Mouse (Mus musculus): ENCODE data around the gene Tsacc.
A peak's percentile ranks its signal among the peaks of the same experiment; 100 is the strongest.
"Not testable (repeated sequence)": the region's sequence is repeated elsewhere in the genome, so short reads cannot be mapped to it uniquely, and the experiment has no call there.

Tsacc gene

DNA sequence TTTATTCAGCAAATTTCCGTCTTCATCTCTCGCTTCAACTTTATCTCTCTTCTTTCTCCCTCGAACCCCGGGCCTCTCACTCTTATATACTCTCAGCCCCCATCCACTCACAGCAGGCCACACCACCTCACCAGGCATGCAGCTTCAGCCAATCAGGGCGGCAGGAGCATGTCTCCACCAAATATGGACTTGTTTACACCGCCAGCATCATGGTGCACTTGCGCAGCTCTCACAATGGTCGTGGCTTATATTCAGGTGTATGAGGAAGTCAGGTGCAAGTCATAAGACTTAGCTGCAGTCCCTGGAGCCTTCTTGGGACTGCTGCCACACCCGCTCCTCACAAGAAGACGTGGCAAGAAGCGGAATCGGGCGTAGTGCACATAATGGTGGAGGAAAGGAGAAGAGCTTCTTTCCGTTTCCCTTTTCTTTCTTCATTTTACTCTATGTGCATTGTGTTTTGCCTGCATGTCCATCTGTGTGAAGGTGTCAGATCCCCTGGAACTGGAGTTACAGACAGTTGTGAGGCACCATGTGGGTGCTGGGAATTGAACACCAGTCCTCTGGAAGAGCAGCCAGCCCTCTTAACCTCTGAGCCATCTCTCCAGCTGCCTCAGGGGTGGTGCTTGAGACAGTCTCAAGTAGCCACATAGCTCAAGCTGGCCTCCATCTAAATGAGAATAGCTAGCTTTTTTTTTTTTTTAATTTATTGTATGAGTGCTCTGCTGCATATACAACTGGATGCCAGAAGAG is 11.8 kb downstream of the Tsacc start:
- not testable (repeated sequence) for DNase-seq (ENCODE audit: low read depth, low spot score)

- not testable (repeated sequence) for DNase-seq (ENCODE audit: low read depth, low spot score)
Measured at GRCm38 (mm10) chr3:88281141-88281916, 15.5 kb downstream of the Tsacc start.

DNA sequence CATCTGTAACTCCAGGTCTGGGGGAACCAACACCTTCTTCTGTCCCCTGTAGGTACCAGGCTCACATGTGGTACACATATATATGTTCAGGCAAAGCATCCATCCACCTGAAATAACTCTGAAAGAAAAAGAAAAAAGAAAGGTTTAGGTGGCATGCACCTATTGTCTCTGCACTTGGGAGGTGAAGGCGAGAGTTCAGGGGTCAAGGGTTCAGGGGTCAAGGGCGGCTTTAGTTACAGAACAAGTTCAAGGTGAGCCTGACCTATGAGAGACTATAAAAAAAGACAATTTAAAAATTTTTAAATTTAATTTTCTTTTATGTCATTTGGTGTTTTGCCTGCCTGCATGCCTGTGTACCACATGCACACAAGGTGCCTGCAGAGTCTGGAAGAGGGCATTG is 16.8 kb downstream of the Tsacc start:
- DNase-seq (ENCODE audit: low read depth, low spot score) = no peak

GRCm38 (mm10) chr3:88276529-88277143 is 20.2 kb downstream of the Tsacc start:
- DNase-seq (ENCODE audit: low read depth, low spot score) = peak; percentile 55

DNA sequence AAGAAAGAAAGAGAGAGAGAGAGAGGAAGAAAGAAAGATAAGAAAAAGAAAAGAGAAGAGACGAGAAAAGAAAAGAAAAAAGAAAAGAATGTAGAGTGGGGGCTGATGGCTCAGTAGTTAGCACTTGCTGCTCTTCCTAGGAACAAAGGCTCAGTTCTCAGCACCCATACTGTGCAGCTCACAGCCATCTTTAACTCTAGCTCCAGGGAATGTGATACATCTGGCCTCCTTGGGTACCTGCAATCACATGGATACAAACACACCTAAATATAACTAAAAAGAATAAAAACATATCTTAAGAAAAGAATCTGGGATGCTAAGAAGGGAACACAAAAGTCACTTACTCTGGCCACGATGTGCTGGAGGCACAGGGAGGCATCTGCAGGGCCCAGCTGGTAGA is 20.7 kb downstream of the Tsacc start:
- DNase-seq (ENCODE audit: low read depth, low spot score) = no peak

GRCm38 (mm10) chr3:88274002-88274401 is 22.8 kb downstream of the Tsacc start:
- DNase-seq (ENCODE audit: low read depth, low spot score) = no peak

- no peak for DNase-seq (ENCODE audit: low read depth, low spot score)
Measured at GRCm38 (mm10) chr3:88271859-88272258, 24.9 kb downstream of the Tsacc start.

DNA sequence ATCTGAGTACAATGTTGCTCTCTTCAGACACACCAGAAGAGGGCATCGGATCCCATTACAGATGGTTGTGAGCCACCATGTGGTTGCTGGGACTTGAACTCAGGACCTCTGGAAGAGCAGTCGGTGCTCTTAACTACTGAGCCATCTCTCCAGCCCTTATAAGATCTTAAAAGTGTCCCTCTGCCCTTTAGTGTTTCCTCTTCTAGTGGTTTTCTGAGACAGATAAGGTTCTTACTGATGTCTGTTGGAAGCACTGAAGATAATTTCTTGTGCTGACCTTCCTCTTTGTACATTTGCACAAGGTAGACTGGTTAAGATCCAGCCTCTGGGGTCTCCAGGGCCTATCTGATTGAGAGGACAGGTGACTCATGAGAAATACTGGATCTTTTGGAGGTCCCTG is 25.5 kb downstream of the Tsacc start:
- not testable (repeated sequence) for DNase-seq (ENCODE audit: low read depth, low spot score)

- DNase-seq (ENCODE audit: low read depth, low spot score) = no peak
Measured at GRCm38 (mm10) chr3:88268991-88269390, 27.8 kb downstream of the Tsacc start.

DNA sequence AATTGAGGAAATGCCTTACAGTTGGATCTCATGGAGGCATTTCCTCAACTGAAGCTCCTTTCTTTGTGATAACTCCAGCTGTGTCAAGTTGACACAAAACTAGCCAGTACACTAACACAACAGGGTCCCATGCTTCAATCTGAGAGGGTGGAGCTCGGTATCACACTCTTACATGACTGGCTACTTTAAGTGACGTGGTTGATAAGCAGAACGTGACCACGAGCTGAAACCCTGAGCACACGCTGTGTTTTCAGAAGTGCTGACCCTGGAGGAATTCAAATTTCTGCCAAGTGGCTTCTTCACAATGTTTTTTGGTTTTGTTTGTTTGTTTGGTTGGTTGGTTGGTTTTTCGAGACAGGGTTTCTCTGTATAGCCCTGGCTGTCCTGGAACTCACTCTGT is 28.8 kb downstream of the Tsacc start:
- not testable (repeated sequence) for DNase-seq (ENCODE audit: low read depth, low spot score)

DNA sequence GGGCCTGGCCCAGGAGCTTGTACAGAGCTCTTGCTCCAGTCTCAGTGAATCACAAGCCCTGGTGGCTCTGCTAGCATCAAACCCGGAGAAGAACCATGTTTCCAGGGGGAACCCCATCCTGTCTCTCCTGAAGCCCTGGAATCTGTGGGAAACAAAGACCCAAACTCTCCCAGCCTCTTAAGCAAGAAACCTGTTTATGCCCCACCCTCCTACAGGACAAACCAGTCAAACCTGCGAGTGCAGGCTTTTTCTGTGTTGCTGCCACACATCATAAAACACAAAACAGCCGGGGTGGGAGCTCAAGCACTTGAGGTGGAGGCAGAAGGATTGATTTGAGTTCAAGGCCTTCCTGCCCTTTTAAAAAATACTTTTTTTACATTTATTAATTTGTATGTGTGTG is 34.5 kb downstream of the Tsacc start:
- no peak for DNase-seq (ENCODE audit: low read depth, low spot score)

GRCm38 (mm10) chr3:88256382-88256781 is 40.4 kb downstream of the Tsacc start:
- DNase-seq (ENCODE audit: low read depth, low spot score) = no peak

- DNase-seq (ENCODE audit: low read depth, low spot score) = no peak
Measured at GRCm38 (mm10) chr3:88255950-88256349, 40.8 kb downstream of the Tsacc start.

GRCm38 (mm10) chr3:88254268-88254926 is 42.4 kb downstream of the Tsacc start, which contains the start of gene Rhbg:
Rhbg (minus strand) TSS chr3:88254709.
- DNase-seq (ENCODE audit: low read depth, low spot score) = no peak

- DNase-seq (ENCODE audit: low read depth, low spot score) = no peak
Measured at GRCm38 (mm10) chr3:88252739-88253138, 44.1 kb downstream of the Tsacc start.

GRCm38 (mm10) chr3:88248406-88248805 is 48.4 kb downstream of the Tsacc start:
- no peak for DNase-seq (ENCODE audit: low read depth, low spot score)

- DNase-seq (ENCODE audit: low read depth, low spot score) = no peak
Measured at GRCm38 (mm10) chr3:88247666-88248065, 49.1 kb downstream of the Tsacc start.

DNA sequence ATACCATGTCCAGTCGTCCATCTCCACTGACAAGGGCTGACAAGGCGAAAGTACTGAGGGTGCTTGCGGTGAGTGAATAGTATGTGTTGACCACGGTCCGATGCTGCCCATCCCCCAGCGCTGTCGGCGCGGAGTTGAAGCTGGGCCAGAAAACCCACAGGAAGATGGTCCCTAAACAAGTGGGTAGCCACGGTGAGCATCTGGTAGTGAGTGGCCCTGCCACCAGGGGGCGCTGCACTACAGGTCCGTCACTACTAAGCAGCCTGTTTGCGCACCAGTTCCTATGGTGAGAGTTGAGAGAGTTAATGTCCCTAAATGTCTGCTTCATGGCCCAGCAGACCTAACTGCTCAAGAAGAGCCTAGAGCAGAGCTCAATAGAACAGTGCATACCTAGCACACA is 51.0 kb downstream of the Tsacc start:
- peak; percentile 65 for DNase-seq (ENCODE audit: low read depth, low spot score)

GRCm38 (mm10) chr3:88244071-88244470 is 52.7 kb downstream of the Tsacc start:
- no peak for DNase-seq (ENCODE audit: low read depth, low spot score)

DNA sequence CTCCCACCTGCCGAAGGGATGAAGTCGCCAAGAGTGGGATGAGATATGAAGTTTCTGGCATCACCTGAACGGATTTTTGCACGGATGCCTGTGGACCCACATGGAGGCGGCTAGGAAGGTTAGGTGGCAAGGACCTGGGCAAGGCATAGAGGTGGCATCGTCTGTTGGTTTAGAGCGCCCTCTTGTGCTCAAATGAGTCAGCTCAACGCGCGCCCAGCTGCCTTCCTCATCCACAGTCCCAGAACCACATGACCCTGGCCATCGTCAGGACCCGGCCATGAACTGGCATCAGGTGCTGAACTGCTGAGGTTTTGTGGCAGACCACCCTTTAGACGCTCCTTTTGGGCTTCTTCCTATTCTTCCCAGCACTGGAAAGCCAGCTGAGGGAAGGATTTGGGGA is 54.3 kb downstream of the Tsacc start:
- DNase-seq (ENCODE audit: low read depth, low spot score) = no peak

- no peak for DNase-seq (ENCODE audit: low read depth, low spot score)
Measured at GRCm38 (mm10) chr3:88241045-88241786, 55.6 kb downstream of the Tsacc start.
